Mouse (Mus musculus) MEL (cell line): ENCODE data around the gene Krt13. TPM values are rescaled to one million over a fixed set of nuclear protein-coding genes. Genes with fewer than 3 reads are reported as not detected.

Experiments used
- DNase-seq: peaks from one replicate; pipeline ENCODE4 v3.0.0; 2011; ENCODE audit warnings: low read depth, low spot score
- H3K27ac ChIP-seq: 2 replicates; pipeline ENCODE4 v1.5.1; 2012; ENCODE audit warnings: low read depth, mild to moderate bottlenecking, control low read depth, low read length, moderate library complexity; ENCODE audit not compliant: control insufficient read depth
- H3K27me3 ChIP-seq, 2 experiments: fragments of 150-350 bp in 1 of 2; sonication (generic) in 1 of 2; 2 replicates each; pipeline ENCODE4 v1.6.1; 2012; ENCODE audit warnings: low read length in 2 of 2, mild to moderate bottlenecking in 2 of 2, improper control_type of control experiment in 1 of 2, moderate library complexity in 1 of 2; ENCODE audit not compliant: insufficient read depth in 2 of 2, control insufficient read depth in 1 of 2
- H3K36me3 ChIP-seq, 2 experiments: 2 replicates each; pipeline ENCODE4 v1.6.1; 2012 to 2014; ENCODE audit warnings: low read length in 2 of 2, improper control_type of control experiment in 1 of 2, inconsistent platforms in 1 of 2, mild to moderate bottlenecking in 1 of 2; ENCODE audit not compliant: insufficient read depth in 2 of 2, control insufficient read depth in 1 of 2
- H3K4me1 ChIP-seq, 2 experiments: fragments of 150-350 bp in 1 of 2; sonication (generic) in 1 of 2; 2 replicates each; pipeline ENCODE4 v1.6.1; 2012; ENCODE audit warnings: low read length in 2 of 2, improper control_type of control experiment in 1 of 2, mild to moderate bottlenecking in 1 of 2; ENCODE audit not compliant: insufficient read depth in 2 of 2, control insufficient read depth in 1 of 2
- H3K4me3 ChIP-seq, 2 experiments: fragments of 150-350 bp in 1 of 2; sonication (generic) in 1 of 2; 2 replicates each; pipeline ENCODE4 v1.5.1; 2012; ENCODE audit warnings: low read depth in 2 of 2, low read length in 2 of 2, mild to moderate bottlenecking in 2 of 2, moderate library complexity in 2 of 2, control low read depth in 1 of 2, improper control_type of control experiment in 1 of 2; ENCODE audit not compliant: control insufficient read depth in 1 of 2, insufficient read depth in 1 of 2
- H3K79me2 ChIP-seq: 2 replicates; pipeline ENCODE4 v1.6.1; 2012; ENCODE audit warnings: mild to moderate bottlenecking, low read length, moderate library complexity; ENCODE audit not compliant: control insufficient read depth, poor library complexity, insufficient read depth
- H3K9ac ChIP-seq: 2 replicates; pipeline ENCODE4 v1.6.1; 2012; ENCODE audit warnings: low read depth, mild to moderate bottlenecking, control low read depth, low read length, moderate library complexity; ENCODE audit not compliant: control insufficient read depth, poor library complexity, severe bottlenecking
- H3K9me3 ChIP-seq: fragments of 150-350 bp; sonication (generic); replicated peaks from 2 replicates; pipeline ENCODE4 v1.6.1; 2012; ENCODE audit warnings: mild to moderate bottlenecking, low read length, improper control_type of control experiment, moderate library complexity; ENCODE audit not compliant: insufficient read depth
- CHD2 ChIP-seq: IDR thresholded peaks from 2 replicates; pipeline ENCODE4 v1.6.1; 2011; ENCODE audit warnings: low read length, improper control_type of control experiment
- ELF1 ChIP-seq: IDR thresholded peaks from 2 replicates; pipeline ENCODE4 v1.6.1; 2014; ENCODE audit warnings: low read depth, mild to moderate bottlenecking, inconsistent platforms, low read length, improper control_type of control experiment, moderate library complexity
- ETS1 ChIP-seq: IDR thresholded peaks from 2 replicates; pipeline ENCODE4 v1.6.1; 2012; ENCODE audit warnings: low read depth, mild to moderate bottlenecking, inconsistent platforms, low read length, improper control_type of control experiment, moderate library complexity
- GABPA ChIP-seq: IDR thresholded peaks from 2 replicates; pipeline ENCODE4 v1.6.1; 2012; ENCODE audit warnings: low read depth, mild to moderate bottlenecking, inconsistent platforms, low read length, improper control_type of control experiment, moderate library complexity
- JUND ChIP-seq: IDR thresholded peaks from 2 replicates; pipeline ENCODE4 v1.6.1; 2011; ENCODE audit warnings: low read depth, mild to moderate bottlenecking, improper control_type of control experiment, low read length
- KAT2A ChIP-seq: conservative IDR thresholded peaks from 2 replicates; pipeline ENCODE4 v1.6.1; 2012; ENCODE audit warnings: low read depth, low read length, improper control_type of control experiment, inconsistent platforms
- MAFK ChIP-seq: IDR thresholded peaks from 2 replicates; pipeline ENCODE4 v1.6.1; 2011; ENCODE audit warnings: low read depth, mild to moderate bottlenecking, low read length, improper control_type of control experiment, borderline replicate concordance
- MAX ChIP-seq: IDR thresholded peaks from 2 replicates; pipeline ENCODE4 v1.6.1; 2011; ENCODE audit warnings: low read length, improper control_type of control experiment
- MAZ ChIP-seq: IDR thresholded peaks from 2 replicates; pipeline ENCODE4 v1.6.1; 2012; ENCODE audit warnings: low read depth, mild to moderate bottlenecking, inconsistent platforms, low read length, improper control_type of control experiment
- MEF2A ChIP-seq: IDR thresholded peaks from 2 replicates; pipeline ENCODE4 v1.6.1; 2014; ENCODE audit warnings: low read depth, mild to moderate bottlenecking, inconsistent platforms, low read length, improper control_type of control experiment; ENCODE audit not compliant: poor library complexity, insufficient replicate concordance, severe bottlenecking; ENCODE audit errors: extremely low read depth
- MXI1 ChIP-seq: IDR thresholded peaks from 2 replicates; pipeline ENCODE4 v1.6.1; 2011; ENCODE audit warnings: mild to moderate bottlenecking, low read depth, low read length, improper control_type of control experiment
- MYB ChIP-seq: IDR thresholded peaks from 2 replicates; pipeline ENCODE4 v1.6.1; 2011; ENCODE audit warnings: mild to moderate bottlenecking, low read depth, low read length, improper control_type of control experiment
- MYC ChIP-seq: IDR thresholded peaks from 2 replicates; pipeline ENCODE4 v1.6.1; 2011; ENCODE audit warnings: low read depth, mild to moderate bottlenecking, low read length, improper control_type of control experiment, moderate library complexity
- POLR2A ChIP-seq, 2 experiments: IDR thresholded peaks; 2 replicates each; pipeline ENCODE4 v1.6.1; 2011 to 2012; ENCODE audit warnings: low read length in 2 of 2, mild to moderate bottlenecking in 2 of 2, control low read depth in 1 of 2, improper control_type of control experiment in 1 of 2, low read depth in 1 of 2, moderate library complexity in 1 of 2; ENCODE audit not compliant: control insufficient read depth in 1 of 2, insufficient read depth in 1 of 2, poor library complexity in 1 of 2
- SMC3 ChIP-seq: IDR thresholded peaks from 2 replicates; pipeline ENCODE4 v1.6.1; 2011; ENCODE audit warnings: low read depth, low read length, improper control_type of control experiment
- TAL1 ChIP-seq: IDR thresholded peaks from 2 replicates; pipeline ENCODE4 v1.6.1; 2012; ENCODE audit warnings: mild to moderate bottlenecking, inconsistent platforms, low read length, moderate library complexity, mixed read lengths
- TCF12 ChIP-seq: IDR thresholded peaks from 2 replicates; pipeline ENCODE4 v1.6.1; 2014; ENCODE audit warnings: low read depth, mild to moderate bottlenecking, inconsistent platforms, low read length, improper control_type of control experiment, moderate library complexity
- UBTF ChIP-seq: IDR thresholded peaks from 2 replicates; pipeline ENCODE4 v1.6.1; 2012; ENCODE audit warnings: low read depth, mild to moderate bottlenecking, inconsistent platforms, low read length, improper control_type of control experiment, moderate library complexity, borderline replicate concordance; ENCODE audit not compliant: insufficient read depth
- USF2 ChIP-seq, 2 experiments: IDR thresholded peaks; 2 replicates each; pipeline ENCODE4 v1.6.1; 2011 to 2012; ENCODE audit warnings: improper control_type of control experiment in 2 of 2, low read length in 2 of 2, borderline replicate concordance in 1 of 2, inconsistent platforms in 1 of 2, low read depth in 1 of 2, mild to moderate bottlenecking in 1 of 2; ENCODE audit not compliant: insufficient read depth in 1 of 2
- ZMIZ1 ChIP-seq: IDR thresholded peaks from 2 replicates; pipeline ENCODE4 v1.6.1; 2012; ENCODE audit warnings: low read depth, mild to moderate bottlenecking, inconsistent platforms, low read length, improper control_type of control experiment, moderate library complexity
- ZNF384 ChIP-seq: IDR thresholded peaks from 2 replicates; pipeline ENCODE4 v1.6.1; 2012; ENCODE audit warnings: low read depth, mild to moderate bottlenecking, inconsistent platforms, low read length, improper control_type of control experiment
- polyA plus RNA-seq, 2 experiments: library from polyadenylated mRNA; stranded (reverse) in 1 of 2; unstranded in 1 of 2; fragments of >175 nt in 1 of 2; fragments of >200 nt in 1 of 2; gene quantifications; 2 replicates each; pipeline versions ENCODE4 v1.2.1 to v1.2.4; 2012; ENCODE audit warnings: low replicate concordance in 2 of 2, low read depth in 1 of 2; ENCODE audit not compliant: insufficient read length in 2 of 2, insufficient read depth in 1 of 2, missing spikeins in 1 of 2
- total RNA-seq: library from RNA; depleted of rRNA; stranded (reverse); fragments of 300-350 nt; gene quantifications from 2 replicates; pipeline ENCODE4 v1.2.3, GENCODE M21; 2012

Gene Krt13
- total and polyA plus RNA-seq, 3 experiments, result not detected

DNA sequence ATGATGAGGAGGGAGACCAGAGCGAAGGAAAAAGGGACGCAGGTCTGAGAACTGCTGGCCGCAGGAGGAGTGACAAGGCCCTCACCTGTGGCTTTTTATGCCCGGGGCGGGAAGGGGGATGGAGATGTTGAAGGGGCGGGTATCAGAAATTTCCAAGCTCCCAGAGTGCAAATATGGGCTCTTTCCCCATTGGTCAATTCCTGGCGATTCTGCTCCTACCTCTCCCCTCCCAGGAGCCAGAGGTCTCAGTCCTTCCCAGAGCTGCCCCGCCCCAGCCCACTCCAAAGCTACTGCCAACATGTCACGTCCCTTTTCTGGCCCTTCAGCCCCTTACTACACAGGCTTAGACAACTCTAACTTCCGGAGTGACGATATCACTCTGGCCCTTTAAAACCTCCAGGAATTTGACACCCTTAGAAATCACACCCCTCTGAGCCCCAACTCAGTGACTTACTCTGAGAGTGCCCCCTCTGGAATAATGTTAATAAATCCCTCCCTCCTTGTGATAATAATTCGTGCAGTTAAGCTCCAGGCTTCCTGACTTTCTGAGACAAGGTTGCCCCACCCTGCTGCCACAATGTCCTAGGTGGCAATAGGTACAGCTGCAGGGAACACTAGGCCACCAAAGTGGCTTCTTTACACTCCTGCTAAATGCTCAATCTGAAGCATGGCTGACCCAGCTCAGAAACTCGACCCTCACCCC, 24.6 kb upstream of the Krt13 start:
- no peak overlapping the region for H3K9ac ChIP-seq
- H3K79me2 ChIP-seq, result no peaks in the 10 kb centered on the region
- H3K9me3 ChIP-seq, result no peaks in the 10 kb centered on the region
- no peaks in the 10 kb centered on the region for H3K36me3 ChIP-seq
- no peak overlapping the region for H3K4me3 ChIP-seq
- no peaks in the 10 kb centered on the region for H3K27me3 ChIP-seq
- no peaks in the 10 kb centered on the region for H3K4me1 ChIP-seq
- TF ChIP-seq USF2 (IDR thresholded peaks at IDR 0.05; ENCODE audit: borderline replicate concordance in 1 of 2, insufficient read depth in 1 of 2, low read depth in 1 of 2, low read length in 2 of 2), result no peak
- TF ChIP-seq MAFK, result no peak
- no peak for TF ChIP-seq SMC3
- no peak for TF ChIP-seq KAT2A
- TF ChIP-seq MXI1, result no peak
- no peak for TF ChIP-seq ZMIZ1
- no peak for TF ChIP-seq MAZ
- no peak for TF ChIP-seq ZNF384
- no peak for TF ChIP-seq GABPA
- no peak for TF ChIP-seq JUND
- no peak for TF ChIP-seq MYC
- H3K27ac ChIP-seq, result no peak overlapping the region
- no peak for DNase-seq

DNA sequence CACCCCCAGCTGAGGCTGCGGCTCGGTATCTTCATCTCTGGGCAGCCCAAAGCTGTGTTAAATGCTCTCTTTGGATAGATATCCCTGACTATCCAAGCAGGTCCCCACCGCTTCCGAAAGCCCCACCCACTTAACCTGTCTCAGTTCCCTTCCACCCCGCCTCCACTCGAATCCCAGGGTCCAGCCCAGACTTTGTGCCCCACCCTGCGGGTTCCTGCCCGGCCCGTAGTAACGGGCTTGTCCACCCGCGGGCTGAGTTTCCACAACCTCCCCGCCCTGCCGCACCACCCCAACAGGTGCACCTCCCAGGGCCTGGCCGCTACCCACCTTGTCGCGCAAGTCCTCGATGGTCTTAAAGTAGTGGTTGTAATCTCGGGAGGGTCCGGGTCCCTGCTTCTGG, 23.7 kb upstream of the Krt13 start:
- Histone ChIP-seq H3K4me1 (no peaks in the 10 kb centered on the region), H3K27ac (no peak overlapping the region), H3K79me2 (no peaks in the 10 kb centered on the region), H3K9me3 (no peaks in the 10 kb centered on the region), H3K9ac (no peak overlapping the region), H3K27me3 (no peaks in the 10 kb centered on the region), H3K4me3 (no peak overlapping the region)
- no peak for DNase-seq
- no peak for TF ChIP-seq ELF1
- TF ChIP-seq UBTF, result no peak
- TF ChIP-seq ZMIZ1, result no peak
- TF ChIP-seq JUND, result no peak
- TF ChIP-seq ETS1, result no peak
- no peak for TF ChIP-seq TCF12
- TF ChIP-seq USF2 (IDR thresholded peaks at IDR 0.05; ENCODE audit: borderline replicate concordance in 1 of 2, insufficient read depth in 1 of 2, low read depth in 1 of 2, low read length in 2 of 2), result no peak
- TF ChIP-seq TAL1, result no peak
- no peak for TF ChIP-seq POLR2A (IDR thresholded peaks at IDR 0.05; ENCODE audit: control insufficient read depth in 1 of 2, insufficient read depth in 1 of 2, low read depth in 1 of 2, low read length in 2 of 2, poor library complexity in 1 of 2)
- TF ChIP-seq MAX, result no peak
- TF ChIP-seq MEF2A, result no peak
- TF ChIP-seq MYC, result no peak
- TF ChIP-seq MYB, result no peak
- no peak for TF ChIP-seq CHD2
- TF ChIP-seq, all 39 proteins: peak for 0
- no peaks in the 10 kb centered on the region for H3K36me3 ChIP-seq
